Mouse (Mus musculus) adrenal gland, postnatal 10 days (tissue): ENCODE results near the gene Gnb1l. TPM values are rescaled to one million over a fixed set of nuclear protein-coding genes. Genes with fewer than 3 reads are reported as not detected.

Experiments
- DNase-seq: peaks from one replicate; pipeline ENCODE4 v3.0.0; 2021; ENCODE audit warnings: mixed read lengths
- long read RNA-seq, 2 experiments: library from polyadenylated mRNA; stranded (forward); transcript quantifications; one replicate each; pipeline ENCODE4 v2.0.0; 2021
- total RNA-seq, 2 experiments: library from RNA; stranded (reverse); gene quantifications; 2 replicates each; pipeline ENCODE4 v1.2.3; 2021

Gnb1l gene
- total RNA-seq = 1 to 10 TPM; 6.3 to 7.7 TPM
- long read RNA-seq, experiment 1, transcript Gnb1l-202 (8 exons, 3,549 nt) = major isoform, 9 of 20 reads
- long read RNA-seq, experiment 1, partial matches to known transcripts = 5 of 20 reads
- long read RNA-seq, experiment 1, other reads (novel, unspliced or antisense) = 5 of 20 reads
- long read RNA-seq, experiment 2, partial matches to known transcripts = 3 of 6 reads
- long read RNA-seq, experiment 2, other reads (novel, unspliced or antisense) = 1 of 6 reads

- DNase-seq = peak; percentile 98
These were observed at the start of gene Gnb1l, which contains the start of gene Rtl10 for GRCm38 (mm10) chr16:18498558-18498990. Gene Gnb1l, plus strand, starts transcription at chr16:18498713. Gene Rtl10, plus strand, starts transcription at chr16:18498901.

DNA sequence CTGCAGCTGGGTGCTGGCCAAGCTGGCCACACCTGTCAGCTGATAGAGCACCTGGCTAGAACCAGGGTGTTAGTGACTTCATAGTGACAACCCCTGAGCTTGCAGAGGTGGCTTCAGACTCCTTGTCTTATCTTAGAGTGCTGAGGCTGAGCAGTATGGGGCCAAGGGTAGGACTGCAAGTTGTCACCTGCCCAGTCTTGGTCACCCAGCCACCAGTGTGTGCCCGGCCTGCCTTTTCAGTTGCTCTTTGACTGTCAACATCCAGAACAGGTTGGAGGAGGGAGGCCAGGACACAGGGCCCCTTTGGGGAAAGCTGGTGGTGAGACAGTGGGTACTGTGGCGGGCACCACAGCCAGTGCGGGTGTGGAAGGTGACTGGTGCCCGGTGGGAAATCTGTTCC, 49.5 kb upstream of the Gnb1l start:
- no peak for DNase-seq

- DNase-seq = no peak
These were observed 46.9 kb upstream of the Gnb1l start for GRCm38 (mm10) chr16:18451486-18452181.

GRCm38 (mm10) chr16:18452361-18452862, 46.1 kb upstream of the Gnb1l start:
- no peak for DNase-seq

GRCm38 (mm10) chr16:18453846-18454245, 44.7 kb upstream of the Gnb1l start:
- no peak for DNase-seq

GRCm38 (mm10) chr16:18455407-18455806, 43.1 kb upstream of the Gnb1l start:
- no peak for DNase-seq

- no peak for DNase-seq
These were observed 39.9 kb upstream of the Gnb1l start for GRCm38 (mm10) chr16:18458661-18459060.

GRCm38 (mm10) chr16:18459335-18459954, 39.1 kb upstream of the Gnb1l start:
- DNase-seq = peak; percentile 52

GRCm38 (mm10) chr16:18459955-18460370, 38.5 kb upstream of the Gnb1l start:
- DNase-seq = peak; percentile 29

GRCm38 (mm10) chr16:18460826-18461225, 37.7 kb upstream of the Gnb1l start:
- DNase-seq = no peak

DNA sequence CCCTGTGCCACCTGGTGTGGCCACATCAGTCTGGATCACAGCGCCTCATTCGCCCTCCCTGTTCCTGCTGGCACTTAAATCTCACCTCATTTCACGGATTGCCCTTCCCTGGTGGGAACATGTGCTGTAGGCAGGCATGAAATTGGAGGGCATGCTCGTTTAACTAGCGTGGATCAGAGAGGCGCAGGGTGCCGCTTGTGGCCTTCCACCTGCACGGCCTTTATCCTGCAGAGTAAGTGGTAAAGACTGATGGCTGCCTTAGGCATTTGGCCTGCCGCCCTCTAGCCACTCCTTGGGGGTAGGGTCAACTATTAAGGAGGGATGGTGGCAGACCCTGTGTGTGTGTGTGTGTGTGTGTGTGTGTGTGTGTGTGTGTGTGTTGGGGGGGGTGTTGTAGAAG, 36.5 kb upstream of the Gnb1l start:
- no peak for DNase-seq

DNA sequence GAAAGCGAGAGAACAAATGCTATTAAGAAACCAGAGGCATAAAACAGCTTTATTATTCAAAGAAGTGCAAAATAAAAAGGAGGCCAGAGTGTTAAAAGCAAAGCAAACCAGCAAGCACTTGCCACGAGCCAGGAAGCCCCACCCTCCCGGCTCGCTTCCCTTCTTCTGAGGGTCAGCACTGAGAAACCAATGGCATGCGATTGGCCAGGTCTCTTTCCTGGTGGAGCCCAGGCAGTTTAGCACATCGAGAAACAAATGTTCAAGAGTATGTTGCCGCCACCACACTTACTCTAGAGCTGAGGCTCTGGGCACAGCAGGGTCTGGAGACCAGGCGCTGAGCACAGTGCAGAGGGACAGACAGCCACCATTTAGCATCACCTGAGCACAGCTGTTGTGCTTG, 35.9 kb upstream of the Gnb1l start:
- no peak for DNase-seq

- DNase-seq = no peak
These were observed 34.2 kb upstream of the Gnb1l start for GRCm38 (mm10) chr16:18464271-18464670.

DNA sequence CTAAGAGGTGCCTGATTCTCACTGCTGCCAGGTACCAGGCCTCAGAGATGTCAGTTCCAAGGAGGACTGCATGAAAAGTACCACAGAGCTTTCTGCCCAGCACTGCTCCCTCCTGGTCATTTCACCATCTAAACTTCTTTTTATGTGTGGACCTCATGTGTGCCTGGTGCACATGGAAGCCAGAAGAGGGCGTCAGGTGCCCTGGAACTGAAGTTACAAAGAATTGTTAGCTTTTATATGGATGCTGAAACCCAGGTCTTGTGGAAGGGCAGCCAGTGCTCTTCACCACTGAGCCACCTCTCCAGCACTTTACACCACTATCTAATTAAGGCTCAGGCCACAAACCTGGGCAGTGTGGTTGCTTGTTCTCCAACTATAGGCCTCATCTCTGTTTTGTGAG, 27.7 kb upstream of the Gnb1l start:
- no peak for DNase-seq

GRCm38 (mm10) chr16:18471381-18471955, 27.0 kb upstream of the Gnb1l start:
- no peak for DNase-seq

DNA sequence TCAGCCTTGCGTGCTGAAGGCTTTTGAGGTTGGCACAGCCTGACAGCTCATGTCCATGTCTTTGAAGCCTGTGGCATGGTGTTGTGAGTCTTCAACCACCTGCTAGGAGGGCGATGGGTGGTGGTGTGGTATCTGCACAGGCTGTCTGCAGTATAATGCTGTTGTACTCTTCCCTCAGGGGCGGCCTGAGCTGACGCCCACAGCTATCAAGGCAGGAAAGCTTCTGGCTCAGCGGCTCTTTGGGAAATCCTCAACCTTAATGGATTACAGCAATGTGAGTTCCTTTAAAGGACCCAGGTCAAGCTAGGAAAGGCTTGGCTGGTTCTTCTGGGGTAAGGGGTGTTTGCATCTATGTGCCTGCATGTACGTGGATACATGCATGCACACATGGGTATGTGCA, 26.5 kb upstream of the Gnb1l start:
- no peak for DNase-seq

GRCm38 (mm10) chr16:18472416-18472815, 26.1 kb upstream of the Gnb1l start:
- DNase-seq = no peak

- no peak for DNase-seq
These were observed 25.5 kb upstream of the Gnb1l start for GRCm38 (mm10) chr16:18472976-18473375.

- DNase-seq = no peak
These were observed 24.5 kb upstream of the Gnb1l start for GRCm38 (mm10) chr16:18474021-18474420.

DNA sequence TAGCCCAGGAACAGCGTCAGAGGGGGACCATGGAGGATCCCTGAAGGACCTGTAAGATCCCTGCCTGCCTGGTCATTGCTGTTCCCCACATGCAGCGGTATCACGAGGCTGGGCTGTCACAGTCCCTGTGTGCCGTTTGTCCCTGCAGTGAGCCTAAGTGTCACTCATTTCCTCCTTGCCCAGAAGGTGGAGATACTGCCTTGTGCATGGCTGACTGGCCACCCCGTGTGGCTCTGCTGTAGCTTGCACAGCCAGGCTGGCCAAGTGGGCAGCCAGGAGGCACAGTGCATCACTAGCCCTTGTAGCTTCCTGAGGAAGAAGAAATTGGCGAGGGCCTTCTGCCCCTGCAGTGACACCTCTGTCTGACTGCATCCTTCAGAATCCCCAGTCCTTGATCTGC, 20.5 kb upstream of the Gnb1l start:
- DNase-seq = no peak

DNA sequence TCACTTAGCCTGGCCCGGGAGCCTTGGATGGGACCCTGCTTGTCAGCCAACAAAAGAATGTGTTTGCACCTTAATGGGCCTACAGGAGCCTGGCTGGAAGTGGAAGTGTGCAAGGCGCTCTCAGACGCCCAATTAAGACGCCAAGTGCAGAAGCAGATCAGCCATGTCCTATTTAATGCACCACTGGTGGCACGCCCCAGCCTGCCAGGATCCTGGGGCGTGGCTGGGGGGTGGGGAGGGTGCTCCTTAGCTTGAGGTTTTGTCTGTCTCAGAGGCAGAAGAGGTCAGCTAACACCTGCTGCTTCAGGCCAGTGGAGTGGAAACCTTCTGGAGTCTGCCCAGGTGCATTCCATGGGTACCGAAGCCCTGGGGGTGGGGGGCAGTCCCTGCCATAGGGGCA, 18.8 kb upstream of the Gnb1l start:
- no peak for DNase-seq

GRCm38 (mm10) chr16:18480933-18481485, 17.5 kb upstream of the Gnb1l start:
- peak; percentile 19 for DNase-seq

DNA sequence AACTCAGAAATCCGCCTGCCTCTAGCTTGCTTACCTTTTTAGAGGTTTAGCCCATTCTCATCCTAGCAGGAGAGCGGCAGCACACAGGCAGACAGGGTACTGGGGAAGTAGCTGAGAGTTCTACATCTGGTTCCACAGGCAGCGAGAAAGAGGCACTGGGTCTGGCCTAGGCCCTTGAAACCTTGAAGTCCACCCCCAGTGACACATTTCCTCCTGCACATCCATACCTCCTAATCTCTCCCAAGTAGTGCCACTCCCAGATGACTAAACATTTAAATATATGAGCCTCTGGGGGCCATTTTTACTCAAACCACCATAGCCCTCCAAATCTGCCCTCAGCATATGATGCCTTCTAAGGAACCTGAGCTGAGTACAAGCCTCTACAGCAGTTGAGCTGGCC, 16.1 kb upstream of the Gnb1l start:
- DNase-seq = no peak
